Mouse (Mus musculus): Measurements from ENCODE around the gene Ap2a1. TPM values are rescaled to one million over a fixed set of nuclear protein-coding genes. Genes with fewer than 3 reads are reported as not detected.

The Ap2a1 gene
- 64.6 and 68.6 TPM in 2 replicates for total RNA-seq (2023)

DNA sequence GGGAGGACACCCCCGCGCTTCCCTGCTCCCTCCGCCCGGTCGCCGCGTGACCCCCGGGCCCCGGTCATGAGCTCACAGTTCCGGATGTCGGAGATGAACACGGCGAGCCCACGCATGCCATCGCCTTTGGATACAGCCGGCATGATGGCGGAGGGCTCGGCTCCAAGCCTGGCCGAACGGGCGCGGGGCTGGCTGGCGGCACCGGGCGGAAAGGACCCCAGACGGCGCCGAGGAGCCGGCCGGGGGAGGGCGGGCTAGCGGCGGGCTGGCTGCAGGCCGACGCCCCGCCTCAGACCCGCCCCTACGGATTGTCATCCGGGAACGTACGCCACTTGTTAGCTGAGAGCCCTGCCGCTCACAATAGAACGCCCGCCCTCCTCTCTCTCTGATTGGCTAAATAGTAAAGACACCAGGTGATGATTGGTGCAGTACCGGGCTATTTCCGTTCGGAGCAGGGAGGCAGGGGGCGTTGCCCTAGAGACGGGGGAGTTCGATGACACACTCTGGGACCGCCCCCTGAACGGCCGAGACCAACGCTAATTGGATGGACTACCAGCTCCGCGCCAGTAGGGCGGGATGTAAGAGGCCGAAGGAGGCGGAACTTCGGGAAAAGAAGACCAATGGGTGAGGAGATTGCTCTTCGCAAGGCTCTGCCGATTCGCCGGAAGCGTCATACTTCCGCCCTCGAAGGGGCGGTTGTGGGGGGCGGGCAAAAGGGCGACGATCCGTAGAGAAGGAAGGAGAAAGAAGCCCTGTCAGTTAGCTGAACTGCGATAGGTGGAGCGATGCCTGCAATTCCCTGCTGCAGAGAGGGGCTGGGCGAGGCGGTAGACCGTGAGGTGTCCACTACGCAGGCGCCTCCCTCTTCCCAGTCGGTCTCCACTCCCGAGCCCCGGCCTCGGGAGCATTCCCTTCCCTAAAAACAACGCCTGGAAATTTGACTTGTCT, at the start of gene Ap2a1:
Ap2a1 (minus strand) TSS at position 293 of the 948 bp plus-strand sequence.

DNA sequence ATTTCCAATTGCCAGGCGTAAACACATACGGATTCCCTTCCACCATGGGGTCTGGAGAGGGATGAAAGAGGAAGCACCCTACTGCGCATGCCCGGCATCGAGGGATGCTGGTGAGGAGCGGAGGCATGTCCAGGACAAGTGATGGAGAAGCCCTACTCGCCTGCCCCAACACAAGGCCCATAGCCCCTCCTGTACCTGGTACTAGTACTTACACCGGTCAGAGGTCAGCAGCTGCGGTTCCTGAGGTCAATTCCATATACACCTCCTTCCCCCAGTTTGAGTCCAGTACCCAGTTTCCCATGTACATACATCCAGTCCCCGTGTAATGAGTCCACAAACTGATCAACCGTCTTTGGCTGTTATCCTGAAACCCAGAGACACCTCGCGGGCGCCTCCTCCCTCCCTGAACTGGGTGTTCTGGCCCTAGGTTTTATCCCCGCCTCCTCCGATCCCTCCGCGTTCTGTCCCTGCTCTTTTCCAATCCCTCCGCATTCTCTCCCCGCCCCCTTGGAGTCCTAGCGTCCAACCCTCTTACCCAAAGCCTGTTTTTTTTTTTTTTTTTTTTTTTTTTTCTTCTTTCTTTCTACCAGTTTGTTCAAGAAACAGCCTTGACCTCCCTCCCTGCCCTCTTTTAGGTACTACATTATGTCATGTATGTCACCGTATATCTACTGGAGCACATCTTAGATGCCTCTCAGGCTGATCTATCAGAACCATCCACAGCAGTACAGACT, 45.3 kb upstream of the Ap2a1 start, which contains the start of gene Cpt1c:
Cpt1c (minus strand) TSS at position 469 of the 734 bp plus-strand sequence.

DNA sequence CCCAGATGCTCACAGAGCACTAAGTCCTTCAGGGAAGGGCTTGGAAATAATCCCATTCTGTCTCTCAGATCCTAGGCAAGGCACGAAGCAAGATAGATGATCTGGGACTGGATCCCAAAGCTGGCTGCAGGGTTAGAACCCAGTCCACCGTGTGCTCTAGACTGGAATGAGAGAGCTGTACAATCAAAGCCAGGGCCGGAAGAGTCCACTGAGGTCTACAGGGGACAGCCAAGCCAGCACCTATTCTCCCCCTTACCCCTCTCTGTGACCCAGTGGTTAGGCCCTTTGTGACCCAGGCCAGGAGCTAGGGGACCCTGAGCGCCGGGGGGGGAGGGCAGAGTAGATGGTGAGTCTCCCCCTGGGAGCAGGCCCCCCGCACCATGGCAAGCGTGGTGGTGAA, 13.6 kb upstream of the Ap2a1 start, which contains the start of gene Tsks:
Tsks (plus strand) TSS at position 301 of the 400 bp plus-strand sequence.

DNA sequence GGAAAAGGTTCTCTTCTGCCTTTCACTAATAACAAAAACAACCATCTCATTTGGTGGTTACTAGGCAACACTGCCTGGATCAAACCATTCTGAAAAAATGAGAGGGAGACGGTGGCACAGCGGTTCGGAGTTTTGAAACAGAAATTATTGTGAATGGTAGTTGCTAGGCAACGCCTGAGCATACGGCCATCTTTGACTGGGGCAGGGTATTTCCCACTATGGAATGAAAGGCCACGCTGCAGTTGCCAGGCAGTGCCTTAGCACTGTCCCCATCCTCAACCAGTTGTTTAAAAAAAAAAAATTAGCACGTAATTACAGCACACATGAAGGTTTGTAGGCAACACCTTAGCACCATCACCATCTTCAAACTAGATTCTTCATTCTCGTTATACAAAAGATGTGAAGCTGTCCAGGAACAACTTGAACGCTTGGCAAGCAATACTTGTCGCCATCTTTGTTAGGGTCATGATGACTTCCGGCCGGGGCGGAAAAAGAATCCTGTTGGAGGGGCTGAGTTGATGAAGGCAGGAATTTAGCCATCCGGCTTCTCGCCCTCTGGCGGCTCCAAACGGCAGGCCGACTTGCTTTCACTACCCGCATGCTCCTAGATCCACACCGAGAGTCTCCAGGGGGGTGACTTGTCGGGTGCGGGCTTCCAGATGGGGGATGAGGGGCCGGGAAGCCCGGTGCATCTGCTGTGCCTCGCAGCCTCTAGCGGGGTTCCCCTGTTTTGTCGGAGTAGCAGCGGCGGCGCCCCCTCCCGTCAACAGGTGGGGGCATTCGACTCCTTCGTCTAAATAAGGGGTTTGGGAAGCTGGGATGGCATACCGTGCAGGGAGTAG, 33.5 kb downstream of the Ap2a1 start, which contains the start of gene Fuz:
Fuz (plus strand) TSS at position 487 of the 842 bp plus-strand sequence.

DNA sequence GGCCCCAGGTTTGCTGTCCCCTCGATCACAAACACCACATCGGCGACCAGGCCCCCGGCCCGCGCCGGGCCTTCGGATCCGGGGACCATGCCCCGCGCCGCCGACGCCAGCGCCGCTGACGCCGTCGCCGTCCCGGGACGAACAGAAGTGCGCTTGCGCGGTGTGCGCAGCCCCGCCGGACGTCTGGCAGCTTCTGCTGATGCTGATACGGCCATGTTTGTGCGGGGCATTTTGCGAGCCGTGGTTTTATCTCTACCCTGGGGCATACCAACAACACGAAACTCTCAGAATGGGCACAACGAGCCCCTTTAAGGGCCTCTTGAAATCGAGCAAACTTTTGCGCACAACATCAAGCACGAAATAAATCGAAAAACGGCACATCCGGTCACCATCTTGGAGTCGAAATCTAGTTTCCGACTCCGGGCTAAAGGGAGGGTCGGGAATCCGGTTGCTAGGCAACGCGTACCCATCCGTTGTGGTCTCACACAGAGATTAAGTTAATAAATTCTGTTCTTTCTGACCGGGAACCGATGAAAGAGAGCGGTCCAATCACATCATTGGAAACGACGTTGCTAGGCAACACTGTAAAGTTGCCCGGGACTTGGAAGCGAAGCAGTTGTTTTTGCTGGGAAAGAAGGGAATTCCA, 36.9 kb downstream of the Ap2a1 start, which contains the start of gene Med25:
Med25 (minus strand) TSS at position 437 of the 646 bp plus-strand sequence.

DNA sequence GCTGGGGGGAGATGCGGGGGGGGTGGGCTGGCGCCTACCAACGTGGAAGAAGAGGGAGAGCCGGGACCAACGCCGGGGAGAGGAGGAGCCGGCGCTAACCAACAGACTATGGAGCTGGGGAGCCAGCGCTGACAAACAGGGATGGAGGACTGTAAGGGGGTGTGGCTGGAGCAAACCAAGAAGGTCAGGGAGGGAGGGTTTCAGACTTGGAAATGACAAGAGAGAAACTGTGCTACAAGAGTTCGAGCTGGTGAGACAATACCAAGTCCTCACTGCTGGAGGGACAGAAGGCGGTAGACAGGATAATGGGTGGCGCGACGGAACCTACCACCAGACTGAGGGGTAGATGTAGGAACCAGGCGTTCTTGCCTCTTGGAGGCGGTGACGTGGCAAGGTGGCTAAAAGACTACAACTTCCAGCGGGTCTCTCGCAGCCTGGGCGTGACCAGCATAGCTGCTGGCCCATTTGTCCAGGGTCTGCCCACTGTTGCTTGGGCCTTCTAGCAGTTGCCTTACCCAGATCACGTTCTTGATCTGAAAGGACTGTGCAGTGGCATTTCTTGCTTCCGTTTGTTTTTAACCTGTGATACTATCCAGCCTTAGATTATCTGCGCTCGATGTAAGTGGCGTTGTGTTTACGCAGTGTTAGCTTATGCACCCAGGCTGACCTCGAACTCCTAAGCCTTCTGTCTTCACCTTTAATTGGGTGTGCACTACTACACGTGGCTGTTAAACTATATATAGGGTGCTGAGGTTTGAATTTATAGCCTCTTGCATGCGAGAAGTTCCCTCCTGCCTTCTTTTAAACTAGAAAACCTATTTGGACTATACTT, 59.4 kb downstream of the Ap2a1 start, which contains the start of gene Ptov1:
Ptov1 (minus strand) TSS at position 92 of the 832 bp plus-strand sequence.

DNA sequence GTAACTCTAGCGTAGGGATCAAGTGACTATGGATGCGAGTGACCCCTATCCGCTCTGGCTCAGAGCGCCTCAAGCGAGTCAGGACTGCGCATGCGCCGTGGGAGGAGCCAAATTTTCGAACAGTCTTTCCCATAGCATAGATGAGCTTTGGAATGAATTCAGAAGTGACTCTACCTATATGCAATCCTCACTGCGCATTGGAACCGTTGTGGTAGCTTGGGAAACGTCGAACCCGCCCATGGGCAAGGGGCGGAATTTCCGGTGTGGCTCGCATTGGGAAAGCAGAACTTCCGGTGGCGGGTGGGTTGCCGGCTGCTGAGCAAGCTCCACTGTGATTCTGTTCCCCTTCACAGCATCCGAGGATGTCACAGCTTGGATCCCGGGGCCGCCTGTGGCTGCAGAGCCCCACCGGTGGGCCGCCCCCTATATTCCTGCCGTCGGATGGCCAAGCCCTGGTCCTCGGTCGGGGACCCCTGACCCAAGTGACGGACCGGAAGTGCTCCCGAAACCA, 72.2 kb downstream of the Ap2a1 start, which contains the start of gene Pnkp:
Pnkp (plus strand) TSS at position 98 of the 511 bp plus-strand sequence.

Other genes starting within 250 kb of the Ap2a1 start
- not detected in 2 replicates for gene Izumo2, start 220.8 kb downstream of the Ap2a1 start, total RNA-seq (2023)
- gene Vrk3, start 181.1 kb downstream of the Ap2a1 start, total RNA-seq (2023), result 43.2 and 46.2 TPM in 2 replicates
- 0.13 and 0.98 TPM in 2 replicates for gene Zfp473, start 178.4 kb downstream of the Ap2a1 start, total RNA-seq (2023)
- 43.7 and 56.6 TPM in 2 replicates for gene Nup62, start 113.4 kb downstream of the Ap2a1 start, total RNA-seq (2023)
- 0.54 and 0.63 TPM in 2 replicates for gene Il4i1, start 113.1 kb downstream of the Ap2a1 start, total RNA-seq (2023)
- 5.5 and 6.4 TPM in 2 replicates for gene Atf5, start 112.8 kb downstream of the Ap2a1 start, total RNA-seq (2023)
- gene Akt1s1, start 80.5 kb downstream of the Ap2a1 start, total RNA-seq (2023), result 13.8 and 19.9 TPM in 2 replicates
- 69.2 and 85.6 TPM in 2 replicates for gene Tbc1d17, start 80.4 kb downstream of the Ap2a1 start, total RNA-seq (2023)
- 520 and 612 TPM in 2 replicates for gene Pnkp, start 72.4 kb downstream of the Ap2a1 start, total RNA-seq (2023)
- 29.4 and 29.6 TPM in 2 replicates for gene Ptov1, start 59.7 kb downstream of the Ap2a1 start, total RNA-seq (2023)
- 31.2 and 33.7 TPM in 2 replicates for gene Med25, start 36.8 kb downstream of the Ap2a1 start, total RNA-seq (2023)
- 3.1 and 3.2 TPM in 2 replicates for gene Fuz, start 33.4 kb downstream of the Ap2a1 start, total RNA-seq (2023)
- not detected in 2 replicates for gene Tsks, start 13.7 kb upstream of the Ap2a1 start, total RNA-seq (2023)
- 0.23 and 1.3 TPM in 2 replicates for gene Cpt1c, start 45.4 kb upstream of the Ap2a1 start, total RNA-seq (2023)
- 48.5 and 57.0 TPM in 2 replicates for gene Prmt1, start 57.1 kb upstream of the Ap2a1 start, total RNA-seq (2023)
- gene Irf3, start 68.2 kb upstream of the Ap2a1 start, total RNA-seq (2023), result 44.5 and 55.1 TPM in 2 replicates
- 7.3 and 7.9 TPM in 2 replicates for gene Bcl2l12, start 69.2 kb upstream of the Ap2a1 start, total RNA-seq (2023)
- 59.4 and 75.8 TPM in 2 replicates for gene Scaf1, start 86.9 kb upstream of the Ap2a1 start, total RNA-seq (2023)
- gene Rras, start 88.5 kb upstream of the Ap2a1 start, total RNA-seq (2023), result 7.6 and 7.8 TPM in 2 replicates
- 15.9 and 19.2 TPM in 2 replicates for gene Prr12, start 123.4 kb upstream of the Ap2a1 start, total RNA-seq (2023)
- gene Nosip, start 132.9 kb upstream of the Ap2a1 start, total RNA-seq (2023), result 32.5 and 35.9 TPM in 2 replicates
- 15.3 and 20.8 TPM in 2 replicates for gene Prrg2, start 133.2 kb upstream of the Ap2a1 start, total RNA-seq (2023)
- 2.6 and 3.0 TPM in 2 replicates for gene Rcn3, start 162.7 kb upstream of the Ap2a1 start, total RNA-seq (2023)
- 11.5 and 11.6 TPM in 2 replicates for gene Fcgrt, start 174.4 kb upstream of the Ap2a1 start, total RNA-seq (2023)
- gene Rps11, start 194.9 kb upstream of the Ap2a1 start, total RNA-seq (2023), result 561 and 713 TPM in 2 replicates
- 790 and 900 TPM in 2 replicates for gene Rpl13a, start 199.3 kb upstream of the Ap2a1 start, total RNA-seq (2023)
- not detected in 2 replicates for gene Gm45713, start 206.7 kb upstream of the Ap2a1 start, total RNA-seq (2023)
- 22.0 and 23.2 TPM in 2 replicates for gene Flt3l, start 206.9 kb upstream of the Ap2a1 start, total RNA-seq (2023)
- 41.1 and 44.5 TPM in 2 replicates for gene Pih1d1, start 224.8 kb upstream of the Ap2a1 start, total RNA-seq (2023)
- 77.5 and 91.9 TPM in 2 replicates for gene Aldh16a1, start 225.1 kb upstream of the Ap2a1 start, total RNA-seq (2023)
- 0.23 TPM in 1 of 2 replicates, not detected in the other for gene Slc17a7, start 234.5 kb upstream of the Ap2a1 start, total RNA-seq (2023)